Mouse (Mus musculus) CH12.LX (cell line): ENCODE results near the gene Dab1. TPM values are rescaled to one million over a fixed set of nuclear protein-coding genes. Genes with fewer than 3 reads are reported as not detected.

Experiments
- DNase-seq: peaks from one replicate; pipeline ENCODE4 v3.0.0-alpha.2; 2013; ENCODE audit errors: extremely low read depth
- H3K27ac ChIP-seq: 2 replicates; pipeline ENCODE4 v1.5.1; 2012; ENCODE audit warnings: low read depth, mild to moderate bottlenecking, control low read depth, moderate library complexity; ENCODE audit not compliant: insufficient read depth
- H3K27me3 ChIP-seq: replicated peaks from 2 replicates; pipeline ENCODE3; 2012; ENCODE audit warnings: inconsistent platforms
- H3K36me3 ChIP-seq, 2 experiments: replicated peaks in 1 of 2; 2 replicates each; pipeline versions ENCODE3 to v1.6.1; 2012; ENCODE audit warnings: inconsistent platforms in 1 of 2, low read length in 1 of 2, mild to moderate bottlenecking in 1 of 2, mixed read lengths in 1 of 2, moderate library complexity in 1 of 2; ENCODE audit not compliant: control insufficient read depth in 1 of 2, insufficient read depth in 1 of 2
- H3K4me1 ChIP-seq, 2 experiments: 2 replicates each; pipeline ENCODE4 v1.6.1; 2012; ENCODE audit warnings: inconsistent platforms in 1 of 2, moderate library complexity in 1 of 2; ENCODE audit not compliant: insufficient read depth in 2 of 2, control insufficient read depth in 1 of 2
- H3K4me2 ChIP-seq: 2 replicates; pipeline ENCODE4 v1.6.1; 2012; ENCODE audit warnings: low read depth, mild to moderate bottlenecking, control low read depth; ENCODE audit not compliant: poor library complexity, insufficient read depth, severe bottlenecking
- H3K4me3 ChIP-seq, 3 experiments: fragments of 150-350 bp in 1 of 3; sonication (generic) in 1 of 3; replicated peaks in 1 of 3; 2 replicates each; pipeline versions ENCODE3 to v1.5.1; 2011 to 2012; ENCODE audit warnings: low read depth in 2 of 3, low read length in 2 of 3, mild to moderate bottlenecking in 2 of 3, moderate library complexity in 2 of 3, control low read depth in 1 of 3, improper control_type of control experiment in 1 of 3, inconsistent platforms in 1 of 3, mixed read lengths in 1 of 3; ENCODE audit not compliant: poor library complexity in 1 of 3
- H3K79me2 ChIP-seq: replicated peaks from 2 replicates; pipeline ENCODE4 v1.6.1; 2012; ENCODE audit warnings: mild to moderate bottlenecking, moderate library complexity; ENCODE audit not compliant: control insufficient read depth, poor library complexity, insufficient read depth, severe bottlenecking; ENCODE audit errors: extremely low read depth
- H3K9ac ChIP-seq: 2 replicates; pipeline ENCODE4 v1.6.1; 2012; ENCODE audit warnings: low read depth, mild to moderate bottlenecking, control low read depth, moderate library complexity; ENCODE audit not compliant: insufficient read depth
- H3K9me3 ChIP-seq: replicated peaks from 2 replicates; pipeline ENCODE3; 2012; ENCODE audit warnings: low read length, inconsistent platforms, mixed read lengths
- BHLHE40 ChIP-seq: IDR thresholded peaks from 2 replicates; pipeline ENCODE4 v1.6.1; 2011; ENCODE audit warnings: mild to moderate bottlenecking, low read depth, low read length, improper control_type of control experiment
- HCFC1 ChIP-seq: IDR thresholded peaks from 2 replicates; pipeline ENCODE4 v1.6.1; 2012; ENCODE audit warnings: low read depth, mild to moderate bottlenecking, inconsistent platforms, low read length, improper control_type of control experiment
- MYC ChIP-seq: IDR thresholded peaks from 2 replicates; pipeline ENCODE4 v1.6.1; 2011; ENCODE audit warnings: low read depth, mild to moderate bottlenecking, improper control_type of control experiment, low read length
- NELFE ChIP-seq: IDR thresholded peaks from 2 replicates; pipeline ENCODE4 v1.6.1; 2011; ENCODE audit warnings: low read depth, low read length, improper control_type of control experiment
- PAX5 ChIP-seq: IDR thresholded peaks from 2 replicates; pipeline ENCODE4 v1.6.1; 2012; ENCODE audit warnings: low read length, inconsistent platforms, mixed read lengths
- POLR2A ChIP-seq: IDR thresholded peaks from 2 replicates; pipeline ENCODE4 v1.6.1; 2011; ENCODE audit warnings: low read depth, mild to moderate bottlenecking, improper control_type of control experiment, low read length
- RAD21 ChIP-seq: IDR thresholded peaks from 2 replicates; pipeline ENCODE4 v1.6.1; 2011; ENCODE audit warnings: low read depth, mild to moderate bottlenecking, low read length, improper control_type of control experiment, moderate library complexity
- RCOR1 ChIP-seq: conservative IDR thresholded peaks from 2 replicates; pipeline ENCODE4 v1.6.1; 2012; ENCODE audit warnings: low read depth, mild to moderate bottlenecking, inconsistent platforms, low read length, improper control_type of control experiment
- TBP ChIP-seq: conservative IDR thresholded peaks from 2 replicates; pipeline ENCODE4 v1.6.1; 2011; ENCODE audit warnings: low read depth, low read length, improper control_type of control experiment
- USF2 ChIP-seq: conservative IDR thresholded peaks from 2 replicates; pipeline ENCODE4 v1.6.1; 2011; ENCODE audit warnings: low read depth, low read length, improper control_type of control experiment
- ZNF384 ChIP-seq: IDR thresholded peaks from 2 replicates; pipeline ENCODE4 v1.6.1; 2012; ENCODE audit warnings: low read depth, low read length, improper control_type of control experiment, inconsistent platforms
- dilution Hi-C: fragments of 300-500 bp; cut with MboI; formaldehyde crosslinking; loops from 2 replicates; pipeline ENCODE4 v1.14.3; 2020; ENCODE audit warnings: low sequenced_read_pairs; ENCODE audit not compliant: extremely low pct_unique_long_range_greater_than_20kb, extremely low pct_ligation_motif_present
- in situ Hi-C: fragments of 300-500 bp; cut with MboI; formaldehyde crosslinking; loops from 3 replicates; pipeline ENCODE4 v1.14.3; 2019; ENCODE audit warnings: low sequenced_read_pairs, low pct_ligation_motif_present, low pct_unique_long_range_greater_than_20kb, mixed read lengths
- polyA plus RNA-seq: library from polyadenylated mRNA; unstranded; fragments of >175 nt; gene quantifications from 2 replicates; pipeline ENCODE4 v1.2.1, GENCODE M21; 2012; ENCODE audit warnings: low read depth; ENCODE audit not compliant: insufficient read length
- total RNA-seq, 2 experiments: library from RNA; depleted of rRNA; stranded (reverse); fragments of 300-350 nt in 1 of 2; fragments of >200 nt in 1 of 2; gene quantifications; 2 replicates each; pipeline ENCODE4 v1.2.3; 2012 to 2014

Gene Dab1
- total and polyA plus RNA-seq, 3 experiments, result not detected

DNA sequence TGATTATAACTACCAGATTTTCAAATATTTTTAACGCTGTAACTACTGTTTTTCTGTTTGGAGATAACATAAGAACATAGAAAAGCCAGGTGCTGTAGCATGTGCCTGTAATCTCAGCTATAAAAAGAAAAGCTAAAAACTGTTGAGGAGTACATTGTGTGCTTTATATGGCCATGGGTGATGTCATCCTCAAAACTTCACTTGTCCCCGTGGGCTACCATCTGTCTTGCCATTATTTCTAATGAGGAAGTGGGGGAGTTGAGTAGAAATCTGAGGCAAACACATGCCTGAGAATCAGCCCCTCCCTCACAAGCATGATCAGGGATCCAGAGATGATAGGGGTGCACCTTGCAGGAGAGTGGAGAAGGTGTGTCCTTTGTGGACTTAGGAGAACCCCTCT is 85.3 kb downstream of the Dab1 start:
- Histone ChIP-seq H3K27me3 (no peaks in the 10 kb centered on the region), H3K4me2 (no peak overlapping the region), H3K27ac (no peak overlapping the region), H3K4me3 (no peak overlapping the region), H3K9me3 (peaks cover 74% of the 10 kb centered on the region), H3K4me1 (no peaks in the 10 kb centered on the region), H3K79me2 (no peaks in the 10 kb centered on the region), H3K9ac (no peak overlapping the region)
- dilution Hi-C loops (no loop called here), in situ Hi-C loops (no loop called here)
- no peak for DNase-seq
- TF ChIP-seq BHLHE40 (no peak), NELFE (no peak)
- TF ChIP-seq, all 38 proteins: peak for 0
- H3K36me3 ChIP-seq, result no peaks in the 10 kb centered on the region

DNA sequence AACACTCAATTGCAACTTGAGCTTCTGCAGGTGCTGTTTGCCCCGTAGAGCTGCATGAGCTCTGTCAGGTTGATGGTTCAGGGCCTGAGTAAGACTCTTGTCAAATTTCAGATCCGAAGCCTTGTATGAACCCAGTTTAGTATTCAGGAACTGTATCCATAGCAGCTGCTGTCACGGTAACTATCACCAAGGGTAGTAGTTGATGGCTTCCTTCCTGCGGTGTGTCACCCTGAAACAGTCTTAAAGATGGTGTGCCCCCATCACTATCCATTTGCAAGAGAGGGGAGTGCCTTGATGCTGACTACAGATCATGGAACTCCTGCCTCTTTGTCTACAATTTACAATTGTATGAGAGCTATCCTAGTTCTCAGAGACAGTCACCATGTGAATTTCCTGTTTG is 87.3 kb downstream of the Dab1 start:
- no peaks in the 10 kb centered on the region for H3K4me1 ChIP-seq
- no peak overlapping the region for H3K27ac ChIP-seq
- no peaks in the 10 kb centered on the region for H3K27me3 ChIP-seq
- TF ChIP-seq HCFC1, result no peak
- TF ChIP-seq POLR2A, result no peak
- TF ChIP-seq MYC, result no peak
- no peak for DNase-seq
- H3K36me3 ChIP-seq, result no peaks in the 10 kb centered on the region
- dilution Hi-C loops, result no loop called here
- H3K79me2 ChIP-seq, result no peaks in the 10 kb centered on the region
- no peak overlapping the region for H3K4me2 ChIP-seq
- no peak overlapping the region for H3K4me3 ChIP-seq
- in situ Hi-C loops, result no loop called here
- no peak overlapping the region for H3K9ac ChIP-seq
- peaks cover 72% of the 10 kb centered on the region for H3K9me3 ChIP-seq

DNA sequence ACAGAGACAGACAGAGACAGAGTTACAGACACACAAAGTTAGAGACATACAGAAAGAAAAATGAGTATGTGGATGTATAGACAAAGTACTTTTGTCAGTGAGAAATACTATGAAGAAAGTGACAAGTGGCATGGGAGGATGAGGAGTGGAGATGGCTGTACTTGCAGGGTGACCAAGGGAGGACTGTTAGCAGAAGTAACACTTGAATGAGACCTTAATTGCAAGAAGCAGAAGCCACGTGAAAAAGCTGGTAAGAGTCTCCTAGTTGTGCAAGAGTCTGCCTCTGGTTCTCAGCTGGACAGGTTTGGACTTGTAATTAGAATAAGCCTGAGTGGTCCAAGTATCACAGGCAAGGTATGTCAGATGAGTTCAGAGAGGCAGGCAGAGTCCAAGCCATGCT is 88.0 kb downstream of the Dab1 start:
- TF ChIP-seq PAX5, result no peak
- TF ChIP-seq ZNF384, result no peak
- no peak for TF ChIP-seq TBP
- no peak for TF ChIP-seq USF2
- no peak for TF ChIP-seq RAD21
- no peak for TF ChIP-seq BHLHE40
- TF ChIP-seq RCOR1, result no peak
- Histone ChIP-seq H3K9me3 (peaks cover 72% of the 10 kb centered on the region), H3K4me2 (no peak overlapping the region), H3K79me2 (no peaks in the 10 kb centered on the region), H3K27ac (no peak overlapping the region), H3K36me3 (no peaks in the 10 kb centered on the region), H3K4me3 (no peak overlapping the region), H3K4me1 (no peaks in the 10 kb centered on the region), H3K27me3 (no peaks in the 10 kb centered on the region), H3K9ac (no peak overlapping the region)
- no peak for DNase-seq
- dilution Hi-C loops, result no loop called here
- in situ Hi-C loops, result no loop called here
